Mouse (Mus musculus) monocyte, adult 5-6 weeks (primary cell): ENCODE results near the gene Espn. TPM values are rescaled to one million over a fixed set of nuclear protein-coding genes. Genes with fewer than 3 reads are reported as not detected.

ENCODE experiments used
- ATAC-seq: fragments of 153-309, 156-312 bp; replicated peaks from 2 replicates; pipeline ENCODE4 v1.8.0; 2017; ENCODE audit warnings: mild to moderate bottlenecking; ENCODE audit not compliant: low TSS enrichment, insufficient number of reproducible peaks, severe bottlenecking, poor library complexity, low FRiP score
- total RNA-seq: library from RNA; stranded (forward); fragments of 200-1000, 200-491, 200-594 nt; gene quantifications from 3 replicates; pipeline ENCODE4 v1.2.3, GENCODE M21; 2017

The Espn gene
- total RNA-seq, 1 experiment from 2014 or later = 2.0 TPM

GRCm38 (mm10) chr4:152157779-152158584, 5.8 kb upstream of the Espn start:
- ATAC-seq = no peak

DNA sequence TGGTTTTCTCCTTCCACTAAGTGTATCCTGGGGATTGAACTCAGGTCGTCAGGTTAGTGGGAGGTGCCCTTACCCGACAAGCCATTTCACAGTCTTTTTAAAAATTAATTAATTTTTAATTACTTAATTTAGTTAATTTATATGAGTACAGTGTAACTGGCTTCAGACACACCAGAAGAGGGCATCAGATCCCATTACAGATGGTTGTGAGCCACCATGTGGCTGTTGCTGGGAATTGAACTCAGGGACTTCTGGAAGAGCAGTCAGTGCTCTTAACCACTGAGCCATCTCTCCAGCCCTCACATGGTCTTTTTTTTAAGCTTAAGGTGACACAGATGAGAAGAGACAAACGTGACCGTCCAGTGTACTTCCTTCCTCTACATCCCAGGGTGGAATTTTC, 2.8 kb upstream of the Espn start:
- no peak for ATAC-seq

DNA sequence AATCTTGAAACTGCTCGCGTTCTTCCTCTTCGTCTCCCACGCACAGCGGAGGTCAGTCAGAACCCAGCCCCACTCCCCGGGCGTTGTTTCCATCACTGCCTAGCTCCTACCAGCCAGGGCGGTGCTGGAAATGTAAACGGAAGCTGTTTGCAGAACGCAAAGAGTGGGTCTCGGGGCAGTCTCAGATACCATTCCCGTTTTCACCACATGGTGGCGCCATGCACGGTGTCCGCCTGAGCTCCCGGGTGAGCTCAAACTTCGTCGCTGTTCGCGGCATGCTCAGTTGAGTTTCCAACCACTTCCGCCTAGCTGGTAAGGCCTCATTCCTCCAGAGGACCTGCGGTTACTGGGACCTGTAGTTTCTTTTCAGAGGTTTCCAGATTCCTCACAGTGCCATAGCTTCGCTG, 1.6 kb upstream of the Espn start:
- peak; percentile 87 for ATAC-seq

DNA sequence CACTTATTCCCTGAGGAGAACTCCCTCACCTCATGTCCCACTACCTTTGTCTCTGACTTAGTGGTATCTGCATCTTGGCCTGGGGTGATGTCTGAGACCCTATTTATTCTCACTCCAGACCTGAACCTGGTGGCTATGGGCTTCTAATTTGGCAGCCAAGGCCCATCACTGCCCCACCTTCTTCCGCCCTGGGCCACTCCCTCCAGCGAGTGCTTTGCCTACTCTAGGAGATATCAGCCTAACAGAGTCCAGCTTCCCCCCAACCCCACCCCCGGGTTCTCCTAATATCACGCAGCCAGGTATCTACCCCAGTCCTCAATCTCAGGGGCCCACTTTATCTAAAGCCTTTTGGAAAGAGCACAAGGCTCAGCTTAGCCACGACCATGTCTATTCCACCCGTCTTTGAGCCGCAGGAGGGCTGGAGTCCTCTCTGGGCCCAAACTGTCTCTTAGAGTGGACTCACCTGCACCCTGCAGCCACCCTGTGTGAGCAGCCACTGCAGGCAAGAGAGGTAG, 663 bp downstream of the Espn start:
- no peak for ATAC-seq

- no peak for ATAC-seq
Measured at GRCm38 (mm10) chr4:152150546-152150945, 1.6 kb downstream of the Espn start.

- ATAC-seq = no peak
Measured at GRCm38 (mm10) chr4:152146033-152146827, 5.9 kb downstream of the Espn start.

- no peak for ATAC-seq
Measured at GRCm38 (mm10) chr4:152145473-152145872, 6.7 kb downstream of the Espn start.

GRCm38 (mm10) chr4:152143632-152144031, 8.5 kb downstream of the Espn start:
- ATAC-seq = no peak

GRCm38 (mm10) chr4:152141521-152142135, 10.5 kb downstream of the Espn start:
- ATAC-seq = no peak

DNA sequence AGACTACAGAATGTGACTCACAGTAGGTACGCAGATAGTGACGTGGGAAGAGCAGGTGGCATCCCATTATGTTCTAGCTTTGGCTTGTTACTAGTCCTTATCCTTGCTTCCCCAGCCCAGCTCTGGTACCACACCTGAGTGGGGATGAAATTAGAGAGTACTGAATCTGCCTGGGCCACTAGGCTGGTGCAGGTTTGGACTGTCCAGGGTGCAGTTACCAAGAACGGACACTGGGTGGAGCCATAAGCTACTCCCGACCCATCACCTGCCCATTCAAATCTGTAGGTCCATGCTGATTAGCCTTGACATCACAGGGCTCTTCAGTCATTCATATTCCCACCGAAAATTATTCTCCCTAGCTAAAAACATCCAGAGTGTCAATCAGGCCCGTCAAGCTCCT, 11.7 kb downstream of the Espn start:
- 0 out of 2 replicates have a peak, but pooled peaks have one; percentile 41 for ATAC-seq

GRCm38 (mm10) chr4:152138497-152139260, 13.5 kb downstream of the Espn start:
- peak; percentile 82 for ATAC-seq

GRCm38 (mm10) chr4:152136876-152137250, 15.3 kb downstream of the Espn start:
- ATAC-seq = no peak

DNA sequence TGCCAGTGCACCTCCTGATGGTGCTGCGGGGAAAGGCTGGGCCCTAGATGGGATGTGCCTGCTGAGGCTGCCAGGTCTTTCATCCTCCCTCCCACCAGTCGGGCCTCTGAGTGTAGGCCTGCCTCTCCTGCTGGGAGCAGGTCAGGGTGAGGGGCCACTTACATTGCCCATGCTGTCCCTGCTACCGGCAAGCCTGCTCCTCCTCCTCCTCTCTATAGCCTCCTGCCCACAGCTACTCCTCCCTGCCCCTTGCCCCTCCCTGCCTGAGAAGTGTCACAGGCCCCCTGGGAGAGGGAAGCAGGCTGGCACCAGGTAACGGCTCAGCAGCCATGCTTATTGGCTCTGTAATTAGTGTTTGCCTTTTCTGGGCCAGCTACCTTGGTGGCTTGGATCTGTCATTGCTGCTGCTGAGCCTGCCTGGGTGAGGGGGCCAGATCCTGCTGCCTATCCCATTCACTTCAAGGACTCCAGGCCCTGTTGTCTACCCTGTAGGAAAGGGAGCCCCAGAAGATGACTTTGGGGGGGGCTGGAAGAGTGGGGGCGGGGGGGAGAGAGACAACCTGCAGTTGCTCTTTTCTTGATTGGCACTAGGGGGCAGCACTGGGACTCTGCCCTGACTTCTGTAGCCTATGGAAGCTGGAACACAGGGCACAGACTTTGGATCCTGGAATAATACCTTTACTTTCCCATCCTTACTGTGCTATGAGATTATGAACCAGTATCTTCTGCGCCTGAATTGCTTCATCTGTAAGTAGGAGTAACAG, 15.9 kb downstream of the Espn start:
- ATAC-seq = no peak

DNA sequence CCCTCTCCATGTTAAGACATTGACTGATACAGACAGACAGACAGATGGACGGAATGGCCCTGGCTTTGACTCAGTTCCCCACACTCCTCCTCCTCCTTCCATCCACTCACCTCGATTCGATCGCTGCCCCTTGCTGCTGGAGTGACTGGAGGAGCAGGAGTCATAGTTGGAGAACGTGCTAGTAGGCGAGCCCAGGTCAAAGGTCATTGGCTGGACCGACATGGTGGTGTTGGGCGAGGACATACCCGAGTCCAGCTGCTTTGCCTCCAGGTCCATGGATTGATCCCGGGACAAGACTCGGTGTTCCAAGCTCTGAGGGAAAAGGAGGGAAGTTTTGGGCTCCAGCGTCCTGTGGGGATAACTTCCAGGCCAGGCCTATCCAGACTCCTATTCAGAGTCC, 16.8 kb downstream of the Espn start:
- ATAC-seq = no peak

- no peak for ATAC-seq
Measured at GRCm38 (mm10) chr4:152134507-152134906, 17.7 kb downstream of the Espn start.

GRCm38 (mm10) chr4:152133213-152133612, 19.0 kb downstream of the Espn start:
- ATAC-seq = no peak

DNA sequence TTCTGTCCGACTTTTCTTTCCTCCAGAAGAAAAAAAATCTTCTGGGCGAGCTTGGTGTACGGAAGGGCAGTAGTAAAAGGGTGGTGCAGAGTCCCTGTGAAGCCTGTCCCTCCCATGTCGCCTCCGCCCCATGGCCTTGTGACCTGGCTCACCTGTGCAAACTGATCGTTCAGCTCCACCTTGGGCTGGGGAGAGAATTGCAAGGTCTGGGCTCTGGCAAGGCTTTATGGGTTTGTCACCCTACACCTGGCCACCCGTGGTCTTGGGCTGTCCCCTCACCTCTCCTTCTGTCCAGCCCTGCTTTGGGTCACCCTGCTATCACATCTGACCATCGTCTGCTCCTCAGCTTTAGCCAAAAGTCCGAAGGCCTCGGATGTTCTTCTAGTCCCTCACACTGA, 19.4 kb downstream of the Espn start:
- ATAC-seq = no peak
